Mouse (Mus musculus) bone marrow, adult 2 months (tissue): ENCODE results near the gene Ifna1. TPM values are rescaled to one million over a fixed set of nuclear protein-coding genes. Genes with fewer than 3 reads are reported as not detected.
"Not testable (repeated sequence)": the region's sequence is repeated elsewhere in the genome, so short reads cannot be mapped to it uniquely, and the experiment has no call there.

Experiments
- H3K27ac ChIP-seq: fragments of 200-500 bp; 2 replicates; pipeline ENCODE4 v1.5.1; 2012; ENCODE audit warnings: low read depth, mild to moderate bottlenecking, control low read depth, inconsistent platforms, low read length; ENCODE audit not compliant: control insufficient read depth, poor library complexity, insufficient read depth
- H3K4me1 ChIP-seq: fragments of 200-500 bp; 2 replicates; pipeline ENCODE4 v1.6.1; 2011; ENCODE audit warnings: low read length; ENCODE audit not compliant: control insufficient read depth, insufficient read depth
- H3K4me3 ChIP-seq: fragments of 200-500 bp; replicated peaks from 2 replicates; pipeline ENCODE3; 2011; ENCODE audit warnings: mild to moderate bottlenecking, low read depth, low read length, control low read depth; ENCODE audit not compliant: control insufficient read depth
- CTCF ChIP-seq: fragments of 200-500 bp; IDR thresholded peaks from 2 replicates; pipeline ENCODE4 v1.5.1; 2011; ENCODE audit warnings: low read length, control low read depth; ENCODE audit not compliant: control insufficient read depth, insufficient read depth
- POLR2A ChIP-seq: fragments of 200-500 bp; IDR thresholded peaks from 2 replicates; pipeline ENCODE4 v1.6.1; 2011; ENCODE audit warnings: low read depth, mild to moderate bottlenecking, control low read depth, low read length, borderline replicate concordance; ENCODE audit not compliant: control insufficient read depth
- WGBS: fragments of 180-500 bp; shearing (Covaris S2); methylation state at CpG from one replicate; pipeline ENCODE4 v1.1.7; 2018; 5-methylcytosine and 5-hydroxymethylcytosine counted together
- polyA plus RNA-seq: library from polyadenylated mRNA; stranded (reverse); fragments of >200 nt; gene quantifications from 2 replicates; pipeline ENCODE4 v1.2.4, GENCODE M21; 2011; ENCODE audit warnings: low replicate concordance; ENCODE audit not compliant: missing spikeins, insufficient read depth, insufficient read length

Gene Ifna1
- not detected in 2 replicates for polyA plus RNA-seq

- WGBS, result 3% methylated on average over 1 of the region's 1 CpGs
- no peak for TF ChIP-seq POLR2A
- TF ChIP-seq CTCF, result no peak
- H3K4me3 ChIP-seq, result no peak within 1 kb of the TSS
- H3K4me1 ChIP-seq, result no peaks in the 10 kb centered on the region
- no peak within 1 kb of the TSS for H3K27ac ChIP-seq
Measured at GRCm38 (mm10) chr4:88849698-88850097, at the start of gene Ifna1. Ifna1 (plus strand) TSS chr4:88850087.

DNA sequence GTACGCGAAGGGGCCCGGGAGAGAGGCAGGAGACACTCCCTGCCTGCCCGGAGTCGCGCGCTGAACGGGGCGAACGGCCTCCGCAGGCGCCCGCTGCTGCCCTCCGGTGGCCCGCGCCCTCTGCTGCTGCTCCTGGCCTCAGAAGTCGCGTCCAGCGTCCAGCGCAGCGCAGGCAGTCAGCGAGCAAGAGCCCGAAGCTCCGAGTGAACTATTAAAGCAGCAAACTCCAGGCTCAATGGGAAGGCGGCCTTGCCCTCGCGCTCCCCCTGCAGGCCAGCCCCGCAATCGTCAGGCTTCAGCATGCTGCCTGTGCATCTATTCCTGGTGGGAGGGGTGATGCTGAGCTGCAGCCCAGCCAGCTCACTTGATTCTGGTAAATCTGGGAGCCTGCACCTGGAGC is 46.9 kb upstream of the Ifna1 start, which contains the start of gene Gm13287:
Gene Gm13287 (plus strand): TSS at position 301 of the 400 bp plus-strand sequence.
- WGBS, result no CpG with 5 or more reads among the region's 29 CpGs
- H3K4me1 ChIP-seq, H3K4me3 ChIP-seq, H3K27ac ChIP-seq: not testable (repeated sequence)

GRCm38 (mm10) chr4:88805231-88805630 is 44.7 kb upstream of the Ifna1 start, which contains the start of gene Gm13288:
Gm13288 (plus strand) TSS chr4:88805531.
- H3K4me3 ChIP-seq, H3K27ac ChIP-seq, H3K4me1 ChIP-seq: not testable (repeated sequence)
- no CpG with 5 or more reads among the region's 8 CpGs for WGBS

DNA sequence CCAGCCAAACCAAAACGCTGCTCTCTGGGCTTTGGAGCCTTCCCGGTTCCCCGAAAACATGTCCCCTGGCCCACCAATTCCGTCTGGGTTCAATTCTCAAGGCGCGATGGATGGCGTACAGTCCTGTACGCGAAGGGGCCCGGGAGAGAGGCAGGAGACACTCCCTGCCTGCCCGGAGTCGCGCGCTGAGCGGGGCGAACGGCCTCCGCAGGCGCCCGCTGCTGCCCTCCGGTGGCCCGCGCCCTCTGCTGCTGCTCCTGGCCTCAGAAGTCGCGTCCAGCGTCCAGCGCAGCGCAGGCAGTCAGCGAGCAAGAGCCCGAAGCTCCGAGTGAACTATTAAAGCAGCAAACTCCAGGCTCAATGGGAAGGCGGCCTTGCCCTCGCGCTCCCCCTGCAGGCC is 44.1 kb upstream of the Ifna1 start:
- not testable (repeated sequence) for H3K4me3 ChIP-seq
- WGBS, result no CpG with 5 or more reads among the region's 34 CpGs

GRCm38 (mm10) chr4:88815928-88816327 is 34.0 kb upstream of the Ifna1 start, which contains the start of gene Ifna7:
Ifna7 (plus strand) TSS chr4:88816228.
- Histone ChIP-seq H3K4me1 (no peaks in the 10 kb centered on the region), H3K27ac (no peak within 1 kb of the TSS), H3K4me3 (no peak within 1 kb of the TSS)
- TF ChIP-seq CTCF (no peak), POLR2A (no peak)
- 55% methylated on average over 3 of the region's 3 CpGs for WGBS

More for the DNA sequence above, 44.1 kb upstream of the Ifna1 start:
- H3K4me1 ChIP-seq, H3K27ac ChIP-seq: not testable (repeated sequence)

DNA sequence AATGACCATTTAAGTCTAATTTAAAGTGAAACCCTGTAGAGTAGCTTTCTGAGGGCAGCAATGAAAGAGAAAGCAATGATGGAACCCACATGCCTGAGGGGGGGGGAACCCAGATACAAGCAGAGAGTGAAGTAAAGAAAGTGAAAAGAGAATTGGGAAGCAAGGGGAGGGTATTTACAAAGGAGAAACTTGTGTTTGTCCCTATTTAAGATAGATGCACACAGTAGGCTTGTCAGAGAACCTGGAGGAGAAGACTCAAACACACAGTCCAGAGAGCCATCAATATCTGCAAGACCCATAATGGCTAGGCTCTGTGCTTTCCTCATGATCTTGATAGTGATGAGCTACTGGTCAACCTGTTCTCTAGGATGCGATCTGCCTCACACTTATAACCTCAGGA is 30.2 kb upstream of the Ifna1 start, which contains the start of gene Ifna11:
Gene Ifna11 (plus strand): TSS at position 301 of the 400 bp plus-strand sequence.
- TF ChIP-seq CTCF (no peak), POLR2A (no peak)
- H3K4me1 ChIP-seq, result no peaks in the 10 kb centered on the region
- no peak within 1 kb of the TSS for H3K4me3 ChIP-seq
- no peak within 1 kb of the TSS for H3K27ac ChIP-seq
- WGBS, result 82% methylated on average over 1 of the region's 1 CpGs

DNA sequence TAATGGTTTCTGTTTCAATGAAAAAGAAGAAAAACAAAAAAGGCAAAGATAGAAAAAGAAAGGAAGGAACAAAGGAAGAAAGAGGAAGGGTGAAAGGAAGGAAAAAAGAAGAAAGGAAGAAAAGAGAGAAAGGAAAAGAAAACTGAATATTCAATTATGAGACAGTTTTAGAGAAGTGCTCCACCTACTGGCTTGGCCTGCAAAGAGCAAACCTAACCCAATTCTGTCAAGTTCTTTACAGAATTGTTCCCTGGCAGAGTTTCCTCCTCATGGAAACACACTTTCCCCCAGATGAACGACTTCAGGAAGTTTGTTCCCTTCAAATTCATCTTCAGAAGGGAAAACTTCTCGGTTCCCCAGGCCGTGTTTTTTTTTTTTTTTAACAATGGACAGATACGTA is 26.9 kb upstream of the Ifna1 start:
- 28% methylated on average over 4 of the region's 4 CpGs for WGBS
- TF ChIP-seq POLR2A, result no peak
- no peak for TF ChIP-seq CTCF
- no peaks in the 10 kb centered on the region for H3K4me1 ChIP-seq

DNA sequence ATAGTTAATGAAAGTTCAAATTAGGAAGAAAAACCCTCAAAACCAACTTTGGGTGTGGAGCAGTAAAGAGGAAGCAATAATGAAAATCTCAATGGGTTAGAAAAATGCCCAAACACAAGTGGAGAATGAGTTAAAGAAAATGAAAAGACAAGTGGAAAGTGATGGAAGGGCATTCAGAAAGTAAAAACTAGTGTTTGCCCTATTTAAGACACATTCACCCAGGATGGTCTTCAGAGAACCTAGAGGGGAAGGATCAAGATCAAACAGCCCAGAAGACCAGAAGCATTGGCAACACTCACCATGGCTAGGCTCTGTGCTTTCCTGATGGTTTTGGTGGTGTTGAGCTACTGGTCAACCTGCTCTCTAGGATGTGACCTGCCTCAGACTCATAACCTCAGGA is 22.8 kb upstream of the Ifna1 start, which contains the start of gene Ifna6:
Gene Ifna6 (plus strand): TSS at position 301 of the 400 bp plus-strand sequence.
- not testable (repeated sequence) for H3K27ac ChIP-seq, H3K4me3 ChIP-seq, H3K4me1 ChIP-seq

More for the DNA sequence above, 26.9 kb upstream of the Ifna1 start:
- no peak overlapping the region for H3K27ac ChIP-seq
- H3K4me3 ChIP-seq, result no peak overlapping the region

- H3K4me3 ChIP-seq, result no peak overlapping the region
- H3K4me1 ChIP-seq, result no peaks in the 10 kb centered on the region
- H3K27ac ChIP-seq, result no peak overlapping the region
- TF ChIP-seq POLR2A, result no peak
- 26% methylated on average over 4 of the region's 4 CpGs for WGBS
Measured at GRCm38 (mm10) chr4:88830523-88830922, 19.4 kb upstream of the Ifna1 start.

GRCm38 (mm10) chr4:88835225-88835624 is 14.7 kb upstream of the Ifna1 start, which contains the start of gene Ifna5:
Ifna5 (plus strand) TSS chr4:88835525.
- not testable (repeated sequence) for H3K27ac ChIP-seq, H3K4me3 ChIP-seq, H3K4me1 ChIP-seq
- WGBS, result 81% methylated on average over 1 of the region's 1 CpGs
